Mouse (Mus musculus) hindbrain, embryonic 12.5 days (tissue): ENCODE measurements at regions not wholly inside any gene's neighbourhood (a gene's known extent, or its start where the extent isn't known, plus 50 kb on each side); places are given as distances from the start of the nearest gene placed in this dataset.
"Not testable (repeated sequence)": the region's sequence is repeated elsewhere in the genome, so short reads cannot be mapped to it uniquely, and the experiment has no call there.

ENCODE experiments used
- ATAC-seq: fragments of 200-750 bp; cut with Nextera tagmentation; 2 replicates; pipeline ENCODE4 v1.8.0; 2017; ENCODE audit warnings: moderate TSS enrichment; ENCODE audit not compliant: low FRiP score
- H3K27ac ChIP-seq: fragments of 300-500 bp; sonication (generic); 2 replicates; pipeline ENCODE4 v1.5.1; 2016; ENCODE audit warnings: mild to moderate bottlenecking
- H3K27me3 ChIP-seq: fragments of 300-500 bp; sonication (generic); 2 replicates; pipeline ENCODE4 v1.6.1; 2016; ENCODE audit warnings: mild to moderate bottlenecking
- H3K36me3 ChIP-seq: fragments of 300-500 bp; sonication (generic); 2 replicates; pipeline ENCODE4 v1.6.1; 2016; ENCODE audit warnings: mild to moderate bottlenecking
- H3K4me1 ChIP-seq: fragments of 300-500 bp; sonication (generic); 2 replicates; pipeline ENCODE4 v1.6.1; 2016
- H3K4me2 ChIP-seq: fragments of 300-500 bp; sonication (generic); replicated peaks from 2 replicates; pipeline ENCODE4 v1.6.1; 2016; ENCODE audit warnings: mild to moderate bottlenecking
- H3K4me3 ChIP-seq: fragments of 300-500 bp; sonication (generic); 2 replicates; pipeline ENCODE4 v1.5.1; 2016; ENCODE audit warnings: mild to moderate bottlenecking
- H3K9ac ChIP-seq: fragments of 300-500 bp; sonication (generic); 2 replicates; pipeline ENCODE4 v1.6.1; 2016; ENCODE audit warnings: mild to moderate bottlenecking, moderate library complexity
- H3K9me3 ChIP-seq: fragments of 300-500 bp; sonication (generic); replicated peaks from 2 replicates; pipeline ENCODE4 v1.6.1; 2016; ENCODE audit warnings: mild to moderate bottlenecking
- WGBS: fragments of 180-500 bp; shearing (Covaris S2); methylation state at CpG from one replicate; pipeline ENCODE4 v1.1.7; 2016; 5-methylcytosine and 5-hydroxymethylcytosine counted together

GRCm38 (mm10) chr4:10723341-10723740 is 151.0 kb upstream of the 2610301B20Rik start:
- no peak overlapping the region for H3K9ac ChIP-seq
- no peaks in the 10 kb centered on the region for H3K4me1 ChIP-seq
- no peak overlapping the region for H3K27ac ChIP-seq
- no peak for ATAC-seq
- 89% methylated on average over 4 of the region's 4 CpGs for WGBS
- H3K27me3 ChIP-seq: no peaks in the 10 kb centered on the region
- no peak overlapping the region for H3K4me3 ChIP-seq
- H3K4me2 ChIP-seq: no peak overlapping the region
- no peaks in the 10 kb centered on the region for H3K36me3 ChIP-seq
- no peaks in the 10 kb centered on the region for H3K9me3 ChIP-seq

GRCm38 (mm10) chr4:10727894-10728293 is 146.4 kb upstream of the 2610301B20Rik start:
- Histone ChIP-seq H3K4me3 (no peak overlapping the region), H3K9ac (no peak overlapping the region), H3K4me2 (no peak overlapping the region), H3K27me3 (no peaks in the 10 kb centered on the region), H3K36me3 (no peaks in the 10 kb centered on the region), H3K9me3 (no peaks in the 10 kb centered on the region), H3K27ac (no peak overlapping the region), H3K4me1 (no peaks in the 10 kb centered on the region)
- ATAC-seq: no peak
- 90% methylated on average over 3 of the region's 3 CpGs for WGBS

DNA sequence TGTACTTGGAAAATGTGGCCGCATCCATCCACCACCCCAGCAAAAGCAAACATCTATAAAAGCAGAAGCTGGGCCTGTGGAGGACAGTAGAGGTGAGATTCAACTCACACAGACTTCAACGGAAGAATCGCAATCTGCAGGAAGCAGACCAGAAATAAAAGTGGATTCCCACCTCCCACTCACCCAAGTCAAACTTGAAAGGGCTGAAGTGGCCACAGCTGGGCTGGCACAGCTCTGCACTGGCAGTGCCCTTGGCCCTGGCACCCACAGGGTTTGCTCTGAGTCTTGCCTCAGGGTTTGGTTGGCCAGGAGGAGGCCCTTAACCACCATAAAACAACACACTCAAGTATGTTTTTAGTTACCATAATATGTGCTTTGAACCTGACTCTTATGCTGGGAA is 129.1 kb upstream of the 2610301B20Rik start:
- WGBS: 90% methylated on average over 3 of the region's 3 CpGs
- no peak for ATAC-seq
- no peak overlapping the region for H3K4me3 ChIP-seq
- no peaks in the 10 kb centered on the region for H3K4me1 ChIP-seq
- no peaks in the 10 kb centered on the region for H3K9me3 ChIP-seq
- no peak overlapping the region for H3K9ac ChIP-seq
- H3K27ac ChIP-seq: no peak overlapping the region
- no peaks in the 10 kb centered on the region for H3K27me3 ChIP-seq
- no peak overlapping the region for H3K4me2 ChIP-seq
- H3K36me3 ChIP-seq: no peaks in the 10 kb centered on the region

DNA sequence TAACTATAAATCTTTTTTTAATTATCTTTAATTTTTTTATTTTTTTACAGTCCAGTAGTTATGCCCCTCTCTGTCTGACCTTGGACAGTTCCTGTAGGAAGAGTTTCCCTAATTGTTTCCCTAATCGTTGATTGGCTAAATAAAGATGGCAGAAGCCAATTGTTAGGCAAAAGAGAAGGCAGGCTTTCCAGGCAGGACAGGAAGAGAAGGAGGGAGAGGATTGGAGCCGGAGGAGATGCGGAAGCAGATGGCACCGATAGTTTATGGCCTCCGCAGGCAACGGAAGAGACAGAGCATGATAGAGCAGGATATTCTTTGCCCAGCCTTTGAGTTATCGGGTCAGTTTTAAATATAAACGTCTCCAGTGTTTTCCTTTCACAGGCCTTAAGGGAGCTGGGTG is 125.5 kb upstream of the 2610301B20Rik start:
- H3K4me3 ChIP-seq: no peak overlapping the region
- WGBS: 91% methylated on average over 8 of the region's 8 CpGs

DNA sequence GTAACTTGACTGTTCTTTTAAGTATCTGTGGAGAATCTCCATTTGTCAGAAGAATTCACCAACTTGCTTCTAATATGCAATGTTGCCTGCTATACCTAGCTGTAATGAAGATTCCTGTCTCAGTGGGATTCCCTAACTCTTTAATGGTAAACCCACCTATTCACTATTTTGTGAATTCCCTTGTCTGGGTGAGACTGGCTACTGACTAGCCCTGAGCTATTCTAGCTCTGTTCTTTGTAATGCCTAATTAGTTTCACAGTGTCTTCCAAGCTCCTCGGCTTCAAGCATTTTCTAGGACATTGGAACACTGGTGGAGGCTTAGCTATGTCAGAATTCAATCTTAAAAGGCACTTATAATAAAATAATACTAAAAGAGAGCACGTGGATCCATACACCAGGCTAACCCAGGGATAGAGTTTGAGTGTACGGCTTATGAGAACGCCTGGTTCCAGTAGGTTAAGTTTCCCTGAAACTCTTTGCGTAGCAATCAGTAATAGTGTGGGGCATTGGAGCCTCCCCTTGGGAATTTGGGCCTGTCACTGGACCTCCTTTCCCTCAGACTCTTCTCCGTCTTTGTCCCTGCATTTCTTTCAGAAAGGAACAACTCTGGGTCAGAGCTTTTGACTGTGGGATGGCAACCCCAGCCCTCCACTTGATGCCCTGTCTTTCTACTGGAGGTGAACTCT is 123.8 kb upstream of the 2610301B20Rik start:
- not testable (repeated sequence) for H3K9me3 ChIP-seq, H3K27ac ChIP-seq, H3K4me2 ChIP-seq, H3K4me1 ChIP-seq, ATAC-seq, H3K27me3 ChIP-seq, H3K9ac ChIP-seq, H3K36me3 ChIP-seq, H3K4me3 ChIP-seq
- 56% methylated on average over 6 of the region's 6 CpGs for WGBS

More for the DNA sequence above, 125.5 kb upstream of the 2610301B20Rik start:
- no peaks in the 10 kb centered on the region for H3K27me3 ChIP-seq
- H3K9ac ChIP-seq: no peak overlapping the region
- no peaks in the 10 kb centered on the region for H3K36me3 ChIP-seq
- H3K4me2 ChIP-seq: no peak overlapping the region
- no peaks in the 10 kb centered on the region for H3K9me3 ChIP-seq
- ATAC-seq: no peak
- no peaks in the 10 kb centered on the region for H3K4me1 ChIP-seq
- H3K27ac ChIP-seq: no peak overlapping the region

DNA sequence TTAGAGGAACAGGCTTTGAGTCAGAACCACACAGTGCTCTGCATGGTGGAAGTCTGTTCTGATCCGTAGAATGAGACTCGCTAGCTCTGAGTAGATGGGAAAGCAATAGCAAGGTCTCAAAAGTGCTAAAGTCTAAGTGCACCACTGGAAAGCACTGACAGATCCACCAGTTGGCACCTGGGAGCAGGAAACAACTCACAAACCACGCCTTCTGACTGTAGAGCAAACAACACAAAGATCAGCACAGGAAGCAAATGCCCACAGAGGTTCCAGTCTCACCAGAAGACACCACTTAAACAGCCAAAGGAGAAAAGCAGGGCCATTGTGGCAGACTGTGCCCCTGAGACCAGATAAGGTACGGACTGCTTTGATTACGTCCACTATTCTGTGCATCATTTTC is 121.1 kb upstream of the 2610301B20Rik start:
- H3K27me3 ChIP-seq: no peaks in the 10 kb centered on the region
- H3K9me3 ChIP-seq: no peaks in the 10 kb centered on the region
- no peak overlapping the region for H3K27ac ChIP-seq
- no peaks in the 10 kb centered on the region for H3K4me1 ChIP-seq
- H3K4me3 ChIP-seq: no peak overlapping the region
- H3K4me2 ChIP-seq: no peak overlapping the region
- WGBS: 88% methylated on average over 5 of the region's 5 CpGs
- H3K9ac ChIP-seq: no peak overlapping the region
- H3K36me3 ChIP-seq: no peaks in the 10 kb centered on the region
- no peak for ATAC-seq

- no peak for ATAC-seq
- H3K4me3 ChIP-seq: no peak overlapping the region
- no peaks in the 10 kb centered on the region for H3K4me1 ChIP-seq
- no peak overlapping the region for H3K4me2 ChIP-seq
- no peaks in the 10 kb centered on the region for H3K9me3 ChIP-seq
- 93% methylated on average over 4 of the region's 4 CpGs for WGBS
- no peaks in the 10 kb centered on the region for H3K27me3 ChIP-seq
- H3K36me3 ChIP-seq: no peaks in the 10 kb centered on the region
- no peak overlapping the region for H3K9ac ChIP-seq
- H3K27ac ChIP-seq: no peak overlapping the region
These were observed 114.8 kb upstream of the 2610301B20Rik start for GRCm38 (mm10) chr4:10759491-10759890.

- 75% methylated on average over 6 of the region's 6 CpGs for WGBS
- H3K9me3 ChIP-seq: no peaks in the 10 kb centered on the region
- H3K4me1 ChIP-seq: no peaks in the 10 kb centered on the region
- H3K36me3 ChIP-seq: no peaks in the 10 kb centered on the region
- H3K27ac ChIP-seq: no peak overlapping the region
- H3K9ac ChIP-seq: no peak overlapping the region
- H3K27me3 ChIP-seq: no peaks in the 10 kb centered on the region
- H3K4me2 ChIP-seq: no peak overlapping the region
- no peak overlapping the region for H3K4me3 ChIP-seq
- ATAC-seq: no peak
These were observed 106.6 kb upstream of the 2610301B20Rik start for GRCm38 (mm10) chr4:10767676-10768075.

DNA sequence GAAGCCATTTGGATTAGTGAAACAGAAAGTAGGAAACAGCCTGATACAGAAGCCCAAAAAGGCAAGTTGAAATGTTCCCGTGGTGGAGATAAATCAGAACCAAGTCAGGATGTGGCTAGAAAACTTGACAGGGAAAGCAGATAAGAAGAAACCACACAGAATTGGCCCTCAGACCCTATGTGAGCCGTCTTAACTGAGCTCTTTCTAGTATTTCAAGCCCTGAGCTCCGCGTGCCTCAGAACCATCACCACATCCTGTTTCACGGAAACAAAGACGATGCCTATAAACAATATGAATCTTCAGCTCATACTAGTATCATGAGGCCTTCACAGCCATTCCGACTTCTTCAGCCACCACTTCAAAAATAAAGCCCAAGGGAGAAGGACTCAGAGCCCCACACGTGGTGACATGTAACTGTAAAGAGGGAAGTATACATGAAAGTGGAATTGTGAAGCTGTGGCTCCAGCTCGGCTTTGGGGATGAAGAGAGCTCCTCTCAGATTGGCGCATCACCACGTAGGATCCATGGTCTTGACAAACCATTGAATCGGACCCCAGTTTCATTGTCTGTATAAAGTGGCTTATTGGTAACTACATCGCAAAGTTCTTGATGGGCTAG is 104.2 kb upstream of the 2610301B20Rik start:
- H3K27ac ChIP-seq: no peak overlapping the region
- H3K9me3 ChIP-seq: no peaks in the 10 kb centered on the region
- no peak for ATAC-seq
- no peaks in the 10 kb centered on the region for H3K36me3 ChIP-seq
- no peak overlapping the region for H3K4me2 ChIP-seq
- H3K4me3 ChIP-seq: no peak overlapping the region
- H3K27me3 ChIP-seq: no peaks in the 10 kb centered on the region
- peaks cover 4% of the 10 kb centered on the region; the same call in 1 of the 2 replicates for H3K4me1 ChIP-seq
- 92% methylated on average over 13 of the region's 13 CpGs for WGBS
- H3K9ac ChIP-seq: no peak overlapping the region

GRCm38 (mm10) chr4:10774557-10775215 is 99.6 kb upstream of the 2610301B20Rik start:
- Histone ChIP-seq H3K27me3 (no peaks in the 10 kb centered on the region), H3K4me3 (no peak overlapping the region), H3K27ac (no peak overlapping the region), H3K9me3 (no peaks in the 10 kb centered on the region), H3K4me2 (no peak overlapping the region), H3K4me1 (peaks cover 4% of the 10 kb centered on the region; the same call in 1 of the 2 replicates), H3K9ac (no peak overlapping the region), H3K36me3 (no peaks in the 10 kb centered on the region)
- 47% methylated on average over 3 of the region's 3 CpGs for WGBS
- no peak for ATAC-seq

DNA sequence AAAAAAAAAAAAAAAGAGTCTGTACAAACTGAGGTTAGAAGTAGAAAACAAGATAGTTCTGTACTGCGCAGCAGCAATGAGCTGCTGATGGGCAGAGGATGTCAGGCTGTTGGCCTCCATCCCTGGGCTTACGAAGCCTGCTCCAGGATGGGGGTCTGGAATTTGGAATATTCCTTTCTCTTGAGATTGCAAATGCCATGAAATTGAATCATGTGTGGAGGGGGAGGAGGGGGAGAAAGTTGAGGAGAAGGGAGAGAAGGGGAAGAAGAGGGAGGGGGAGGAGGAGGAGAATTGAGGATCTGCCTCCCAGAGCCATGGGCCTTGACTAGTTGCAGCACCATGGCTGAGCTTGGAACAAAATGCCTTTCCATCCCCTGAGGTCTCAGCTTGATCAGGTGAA is 87.6 kb upstream of the 2610301B20Rik start:
- no peak overlapping the region for H3K9ac ChIP-seq
- no peaks in the 10 kb centered on the region for H3K27me3 ChIP-seq
- H3K27ac ChIP-seq: no peak overlapping the region
- H3K36me3 ChIP-seq: no peaks in the 10 kb centered on the region
- no peaks in the 10 kb centered on the region for H3K4me1 ChIP-seq
- no peak overlapping the region for H3K4me3 ChIP-seq
- no peak overlapping the region for H3K4me2 ChIP-seq
- WGBS: 82% methylated on average over 2 of the region's 2 CpGs
- no peak for ATAC-seq
- no peaks in the 10 kb centered on the region for H3K9me3 ChIP-seq

GRCm38 (mm10) chr4:10788306-10788705 is 86.0 kb upstream of the 2610301B20Rik start:
- H3K4me1 ChIP-seq: no peaks in the 10 kb centered on the region
- no peak overlapping the region for H3K4me3 ChIP-seq
- no peak overlapping the region for H3K27ac ChIP-seq
- H3K4me2 ChIP-seq: no peak overlapping the region
- no peaks in the 10 kb centered on the region for H3K27me3 ChIP-seq
- H3K36me3 ChIP-seq: no peaks in the 10 kb centered on the region
- no peak for ATAC-seq
- H3K9ac ChIP-seq: no peak overlapping the region
- no peaks in the 10 kb centered on the region for H3K9me3 ChIP-seq

DNA sequence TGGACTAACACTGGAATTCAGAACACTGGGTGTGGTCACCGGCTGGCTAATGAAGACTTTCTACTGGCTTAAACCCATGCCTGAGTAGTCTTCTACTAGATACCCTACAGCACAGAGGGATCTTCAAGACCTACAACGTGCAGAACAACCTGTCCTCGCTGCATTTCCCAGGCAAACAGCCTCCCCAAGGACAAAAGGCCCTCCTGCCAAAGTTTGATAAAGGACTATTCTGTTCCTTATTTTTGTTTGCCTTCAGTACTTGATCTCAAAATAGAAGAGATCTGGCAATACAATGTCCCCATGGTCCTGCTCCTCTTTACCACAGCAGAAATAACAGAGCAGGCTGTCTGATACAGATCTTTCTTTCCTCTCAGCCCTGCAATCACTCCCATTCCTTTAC is 85.2 kb upstream of the 2610301B20Rik start:
- Histone ChIP-seq H3K36me3 (no peaks in the 10 kb centered on the region), H3K4me1 (no peaks in the 10 kb centered on the region), H3K27me3 (no peaks in the 10 kb centered on the region), H3K9me3 (no peaks in the 10 kb centered on the region), H3K4me2 (no peak overlapping the region), H3K27ac (no peak overlapping the region), H3K9ac (no peak overlapping the region), H3K4me3 (no peak overlapping the region)
- 68% methylated on average over 3 of the region's 3 CpGs for whole genome bisulfite sequencing
- ATAC-seq: no peak
